Mouse (Mus musculus) C2C12 (cell line): ENCODE measurements around the gene Clnk.

ENCODE experiments used
- CEBPB ChIP-seq: IDR thresholded peaks from one replicate; pipeline ENCODE4 v1.6.1; 2011; ENCODE audit warnings: low read depth, mild to moderate bottlenecking, control low read depth, moderate library complexity
- CTCF ChIP-seq: IDR thresholded peaks from one replicate; pipeline ENCODE4 v1.5.1; 2011; ENCODE audit not compliant: control insufficient read depth, insufficient read depth, insufficient read length
- FOSL1 ChIP-seq: IDR thresholded peaks from one replicate; pipeline ENCODE4 v1.8.0; 2011; ENCODE audit warnings: mild to moderate bottlenecking, low read length; ENCODE audit not compliant: poor library complexity, insufficient read depth, severe bottlenecking
- MAX ChIP-seq: IDR thresholded peaks from one replicate; pipeline ENCODE4 v1.6.1; 2011; ENCODE audit warnings: mild to moderate bottlenecking, control low read depth
- MYOD1 ChIP-seq: IDR thresholded peaks from one replicate; pipeline ENCODE4 v1.6.1; 2011; ENCODE audit warnings: low read depth; ENCODE audit not compliant: control insufficient read depth, insufficient read length
- USF1 ChIP-seq: IDR thresholded peaks from one replicate; pipeline ENCODE4 v1.6.1; 2011; ENCODE audit warnings: low read depth, mild to moderate bottlenecking, control low read depth, moderate library complexity

DNA sequence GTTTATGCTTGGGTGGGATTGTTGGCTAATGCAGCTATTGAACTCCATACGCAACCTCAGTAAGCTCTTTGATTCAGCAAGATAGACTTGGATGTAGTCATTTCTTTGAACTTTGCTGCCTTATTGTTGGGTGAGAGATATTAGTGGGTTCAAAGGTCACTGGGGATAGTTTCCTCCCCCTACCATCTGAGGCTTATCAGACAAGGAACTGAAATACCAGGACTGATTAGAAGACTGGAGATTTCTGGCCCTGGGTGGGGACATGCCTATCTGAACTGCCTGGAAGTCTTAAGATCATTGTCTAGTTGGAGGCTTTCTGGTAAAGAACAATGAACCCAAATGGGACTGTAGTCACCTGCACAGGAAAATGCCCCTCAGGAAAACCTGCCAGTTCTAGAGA is 26.4 kb downstream of the Clnk start:
- no peak for TF ChIP-seq CTCF
- TF ChIP-seq MAX = no peak
- no peak for TF ChIP-seq MYOD1
- TF ChIP-seq USF1 = no peak
- no peak for TF ChIP-seq FOSL1
- no peak for TF ChIP-seq CEBPB
